Mouse (Mus musculus): ENCODE results near the gene D430019H16Rik. TPM values are rescaled to one million over a fixed set of nuclear protein-coding genes. Genes with fewer than 3 reads are reported as not detected.

Gene D430019H16Rik
- 6.9 and 8.4 TPM in 2 replicates for polyA plus RNA-seq (2016; fragmentation: Nextera tagmentation; extraction: Ambion mirVana)

GRCm38 (mm10) chr12:105453670-105454257, at the start of gene D430019H16Rik:
Gene D430019H16Rik, plus strand, starts transcription at chr12:105453856.
- Histone ChIP-seq H3K27ac (no peak within 1 kb of the TSS), H3K9me3 (no peaks in the 10 kb centered on the region), H3K4me1 (peaks cover 25% of the 10 kb centered on the region), H3K27me3 (replicated peaks) (no peaks in the 10 kb centered on the region), H3K4me2 (replicated peaks) (peak within 1 kb of the TSS; percentile 78), H3K36me3 (no peaks in the 10 kb centered on the region), H3K9ac (peak within 1 kb of the TSS; percentile 83), H3K4me3 (peak within 1 kb of the TSS; percentile 69)
- WGBS = under 1% methylated on average over 38 of the region's 38 CpGs
- peak; percentile 94 for ATAC-seq (ENCODE audit: low FRiP score, low read depth)

- Histone ChIP-seq H3K4me2 (replicated peaks) (no peak overlapping the region), H3K9me3 (no peaks in the 10 kb centered on the region), H3K4me1 (no peaks in the 10 kb centered on the region), H3K27ac (no peak overlapping the region), H3K4me3 (no peak overlapping the region), H3K9ac (no peak overlapping the region), H3K36me3 (no peaks in the 10 kb centered on the region), H3K27me3 (replicated peaks) (no peaks in the 10 kb centered on the region)
- no peak for ATAC-seq (ENCODE audit: low FRiP score, low read depth)
- WGBS = 75% methylated on average over 6 of the region's 6 CpGs
Observed at GRCm38 (mm10) chr12:105406008-105406407, 47.6 kb upstream of the D430019H16Rik start.

DNA sequence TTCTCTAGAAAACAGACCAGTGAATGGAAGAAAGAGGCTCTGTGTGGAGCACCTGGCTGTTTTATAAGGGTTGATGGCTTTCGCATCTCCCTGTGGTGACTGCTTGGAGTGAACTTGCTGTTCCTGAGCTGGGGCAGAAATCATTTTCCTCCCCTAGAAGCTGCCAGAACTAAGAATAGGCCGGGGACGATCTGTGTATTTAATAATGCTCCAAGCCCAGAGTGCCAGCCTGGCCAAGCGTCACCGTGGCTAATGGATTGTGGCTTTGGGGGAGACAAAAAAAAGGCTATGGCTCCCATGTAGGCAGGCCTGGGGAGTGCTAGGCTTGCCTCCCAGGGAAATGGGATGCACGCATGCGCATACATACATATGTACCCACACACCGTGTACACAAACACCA, 39.7 kb upstream of the D430019H16Rik start:
- Histone ChIP-seq H3K36me3 (no peaks in the 10 kb centered on the region), H3K9me3 (no peaks in the 10 kb centered on the region), H3K4me1 (no peaks in the 10 kb centered on the region), H3K27me3 (replicated peaks) (no peaks in the 10 kb centered on the region), H3K4me2 (replicated peaks) (no peak overlapping the region), H3K4me3 (no peak overlapping the region), H3K27ac (no peak overlapping the region), H3K9ac (no peak overlapping the region)
- ATAC-seq (ENCODE audit: low FRiP score, low read depth) = no peak
- WGBS = 79% methylated on average over 8 of the region's 8 CpGs

DNA sequence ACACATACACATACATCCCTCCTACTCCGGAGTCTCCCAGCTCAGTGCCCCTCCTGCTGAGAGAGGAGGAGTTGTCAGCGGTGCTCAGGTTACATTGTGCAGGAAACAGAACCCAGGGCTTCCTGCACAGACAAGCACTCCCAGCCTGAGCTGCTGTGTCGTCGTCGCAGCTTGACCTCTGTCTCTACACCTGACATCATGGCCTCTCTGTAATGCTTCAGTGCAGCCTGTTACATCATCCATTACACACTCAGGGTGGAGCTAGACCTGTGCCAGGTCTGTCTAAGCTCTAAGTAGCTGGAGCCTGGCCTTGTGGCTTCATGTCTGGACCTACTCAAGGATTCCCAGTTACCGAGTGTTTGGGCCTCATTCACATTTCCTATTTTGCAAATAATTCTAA, 33.2 kb upstream of the D430019H16Rik start:
- ATAC-seq (ENCODE audit: low FRiP score, low read depth) = no peak
- Histone ChIP-seq H3K9me3 (no peaks in the 10 kb centered on the region), H3K4me2 (replicated peaks) (no peak overlapping the region), H3K4me3 (no peak overlapping the region), H3K27me3 (replicated peaks) (no peaks in the 10 kb centered on the region), H3K27ac (no peak overlapping the region), H3K9ac (no peak overlapping the region), H3K36me3 (no peaks in the 10 kb centered on the region), H3K4me1 (no peaks in the 10 kb centered on the region)
- 52% methylated on average over 6 of the region's 6 CpGs for WGBS

- Histone ChIP-seq H3K36me3 (no peaks in the 10 kb centered on the region), H3K27me3 (replicated peaks) (no peaks in the 10 kb centered on the region), H3K27ac (no peak overlapping the region), H3K4me1 (no peaks in the 10 kb centered on the region), H3K9me3 (no peaks in the 10 kb centered on the region), H3K9ac (no peak overlapping the region), H3K4me3 (no peak overlapping the region), H3K4me2 (replicated peaks) (no peak overlapping the region)
- no peak for ATAC-seq (ENCODE audit: low FRiP score, low read depth)
- WGBS = 85% methylated on average over 7 of the region's 7 CpGs
Observed at GRCm38 (mm10) chr12:105426541-105426940, 27.1 kb upstream of the D430019H16Rik start.

GRCm38 (mm10) chr12:105427039-105427757, 26.5 kb upstream of the D430019H16Rik start:
- no peaks in the 10 kb centered on the region for H3K27me3 ChIP-seq (replicated peaks)
- no peaks in the 10 kb centered on the region for H3K9me3 ChIP-seq
- H3K27ac ChIP-seq = no peak overlapping the region
- no peaks in the 10 kb centered on the region for H3K36me3 ChIP-seq
- H3K4me3 ChIP-seq = no peak overlapping the region
- H3K4me1 ChIP-seq = no peaks in the 10 kb centered on the region
- 28% methylated on average over 10 of the region's 10 CpGs for WGBS
- H3K9ac ChIP-seq = no peak overlapping the region
- no peak for ATAC-seq (ENCODE audit: low FRiP score, low read depth)
- 0 out of 2 replicates have a peak overlapping the region, but pooled peaks have one; percentile 10 for H3K4me2 ChIP-seq (replicated peaks)

DNA sequence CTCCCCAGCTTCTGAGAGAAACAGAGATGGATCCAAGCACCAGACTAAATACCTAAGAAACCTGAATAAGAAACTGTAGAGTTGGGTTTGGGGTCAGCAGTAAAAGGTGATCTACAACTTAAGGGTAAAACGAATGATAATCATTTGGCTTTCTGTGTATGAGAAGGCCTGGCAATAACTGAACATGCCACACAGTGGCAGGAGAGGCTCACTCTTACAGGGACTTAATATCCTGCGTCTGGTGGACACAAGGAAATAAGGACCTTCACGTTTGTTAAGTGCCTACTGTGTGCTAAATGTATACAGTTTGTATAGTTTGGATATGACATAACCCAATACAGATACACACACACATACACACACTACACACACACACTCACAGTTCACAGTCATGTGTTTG, 21.8 kb upstream of the D430019H16Rik start:
- Histone ChIP-seq H3K9me3 (no peaks in the 10 kb centered on the region), H3K27me3 (replicated peaks) (no peaks in the 10 kb centered on the region), H3K4me3 (no peak overlapping the region), H3K9ac (no peak overlapping the region), H3K27ac (no peak overlapping the region), H3K4me1 (no peaks in the 10 kb centered on the region), H3K36me3 (no peaks in the 10 kb centered on the region), H3K4me2 (replicated peaks) (no peak overlapping the region)
- 63% methylated on average over 3 of the region's 3 CpGs for WGBS
- no peak for ATAC-seq (ENCODE audit: low FRiP score, low read depth)

GRCm38 (mm10) chr12:105432807-105433206, 20.8 kb upstream of the D430019H16Rik start:
- H3K9me3 ChIP-seq = no peaks in the 10 kb centered on the region
- ATAC-seq (ENCODE audit: low FRiP score, low read depth) = no peak

DNA sequence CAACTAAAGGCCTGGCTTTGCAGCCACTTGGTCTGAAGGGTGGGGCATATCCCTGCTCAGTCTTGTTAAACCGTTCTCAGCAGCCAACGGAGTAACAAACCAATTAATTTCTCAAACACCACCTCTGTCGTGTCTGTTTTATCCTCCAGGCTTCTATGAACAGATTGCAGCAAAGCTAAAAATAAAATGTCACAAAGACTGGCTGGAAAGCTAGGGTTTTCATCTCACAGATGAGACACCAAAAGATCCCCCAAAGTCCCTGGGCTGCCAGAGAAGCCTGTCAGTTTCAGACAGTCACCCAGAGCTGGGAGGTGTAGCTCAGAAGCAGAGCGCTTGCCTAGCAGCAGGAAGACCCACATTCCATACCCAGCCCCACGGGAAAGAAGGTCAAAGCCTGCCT, 15.4 kb upstream of the D430019H16Rik start:
- no peak for ATAC-seq (ENCODE audit: low FRiP score, low read depth)
- Histone ChIP-seq H3K27me3 (replicated peaks) (no peaks in the 10 kb centered on the region), H3K36me3 (no peaks in the 10 kb centered on the region), H3K9me3 (no peaks in the 10 kb centered on the region), H3K9ac (no peak overlapping the region), H3K27ac (no peak overlapping the region), H3K4me2 (replicated peaks) (no peak overlapping the region), H3K4me3 (no peak overlapping the region), H3K4me1 (no peaks in the 10 kb centered on the region)
- WGBS = 70% methylated on average over 5 of the region's 5 CpGs

More at GRCm38 (mm10) chr12:105432807-105433206, 20.8 kb upstream of the D430019H16Rik start:
- 79% methylated on average over 3 of the region's 3 CpGs for WGBS
- no peaks in the 10 kb centered on the region for H3K36me3 ChIP-seq
- H3K4me1 ChIP-seq = no peaks in the 10 kb centered on the region
- no peak overlapping the region for H3K9ac ChIP-seq
- H3K27ac ChIP-seq = no peak overlapping the region
- H3K4me3 ChIP-seq = no peak overlapping the region
- H3K27me3 ChIP-seq (replicated peaks) = no peaks in the 10 kb centered on the region
- H3K4me2 ChIP-seq (replicated peaks) = no peak overlapping the region

GRCm38 (mm10) chr12:105439976-105440375, 13.7 kb upstream of the D430019H16Rik start:
- Histone ChIP-seq H3K27ac (no peak overlapping the region), H3K4me3 (no peak overlapping the region), H3K9me3 (no peaks in the 10 kb centered on the region), H3K9ac (no peak overlapping the region), H3K4me1 (no peaks in the 10 kb centered on the region), H3K27me3 (replicated peaks) (no peaks in the 10 kb centered on the region), H3K36me3 (no peaks in the 10 kb centered on the region), H3K4me2 (replicated peaks) (no peak overlapping the region)
- 79% methylated on average over 6 of the region's 6 CpGs for WGBS
- ATAC-seq (ENCODE audit: low FRiP score, low read depth) = no peak

GRCm38 (mm10) chr12:105443569-105443968, 10.1 kb upstream of the D430019H16Rik start:
- no peaks in the 10 kb centered on the region for H3K4me1 ChIP-seq
- no peak overlapping the region for H3K9ac ChIP-seq
- no peak overlapping the region for H3K27ac ChIP-seq
- no peaks in the 10 kb centered on the region; the same call in 1 of the 2 replicates for H3K9me3 ChIP-seq
- WGBS = 71% methylated on average over 5 of the region's 5 CpGs
- H3K36me3 ChIP-seq = no peaks in the 10 kb centered on the region
- no peak for ATAC-seq (ENCODE audit: low FRiP score, low read depth)
- no peak overlapping the region for H3K4me2 ChIP-seq (replicated peaks)
- H3K27me3 ChIP-seq (replicated peaks) = no peaks in the 10 kb centered on the region
- no peak overlapping the region for H3K4me3 ChIP-seq

- Histone ChIP-seq H3K27me3 (replicated peaks) (no peaks in the 10 kb centered on the region), H3K4me1 (no peaks in the 10 kb centered on the region), H3K36me3 (no peaks in the 10 kb centered on the region), H3K9me3 (no peaks in the 10 kb centered on the region; the same call in 1 of the 2 replicates), H3K9ac (no peak overlapping the region), H3K4me2 (replicated peaks) (no peak overlapping the region), H3K27ac (no peak overlapping the region), H3K4me3 (no peak overlapping the region)
- ATAC-seq (ENCODE audit: low FRiP score, low read depth) = no peak
- 73% methylated on average over 6 of the region's 6 CpGs for WGBS
Observed at GRCm38 (mm10) chr12:105445767-105446166, 7.9 kb upstream of the D430019H16Rik start.

Data from neural tube, embryonic 12.5 days (tissue).